Mouse (Mus musculus) Patski (cell line): Measurements from ENCODE around the gene Rad9a. TPM values are rescaled to one million over a fixed set of nuclear protein-coding genes. Genes with fewer than 3 reads are reported as not detected.

Source experiments
- ATAC-seq: fragments of 100-300 bp; one replicate; pipeline ENCODE4 v1.8.0; 2021
- CTCF ChIA-PET: fragments of 350-600 bp; sonication (Branson Sonifier 250); formaldehyde crosslinking; loops from one replicate; lab custom pipeline; 2022; ENCODE audit warnings: inconsistent platforms; lab: Charles Lee
- POLR2A ChIA-PET: fragments of 350-600 bp; sonication (Branson Sonifier 250); formaldehyde crosslinking; loops from one replicate; lab custom pipeline; 2022; ENCODE audit warnings: antibody characterized with exemption, inconsistent platforms; lab: Charles Lee
- DNase-seq: peaks from one replicate; pipeline ENCODE4 v3.0.0-alpha.2; 2011; ENCODE audit warnings: low read depth, low spot score
- H3K27me3 ChIP-seq: fragments of 371-371 bp; one replicate; pipeline ENCODE4 v1.5.1; 2021
- CTCF ChIP-seq: fragments of 100-300 bp; IDR thresholded peaks from one replicate; pipeline ENCODE4 v1.5.1; 2021
- in situ Hi-C: fragments of 300-500 bp; cut with MboI; formaldehyde crosslinking; loops from 3 replicates; pipeline ENCODE4 v1.11.1; 2018; ENCODE audit warnings: low pct_unique_long_range_greater_than_20kb, mixed read lengths
- polyA plus RNA-seq: library from polyadenylated mRNA; unstranded; gene quantifications from one replicate; pipeline ENCODE4 v1.2.3, GENCODE M21; 2021

The Rad9a gene
- polyA plus RNA-seq, 1 experiment from 2014 or later, result 33.9 TPM

DNA sequence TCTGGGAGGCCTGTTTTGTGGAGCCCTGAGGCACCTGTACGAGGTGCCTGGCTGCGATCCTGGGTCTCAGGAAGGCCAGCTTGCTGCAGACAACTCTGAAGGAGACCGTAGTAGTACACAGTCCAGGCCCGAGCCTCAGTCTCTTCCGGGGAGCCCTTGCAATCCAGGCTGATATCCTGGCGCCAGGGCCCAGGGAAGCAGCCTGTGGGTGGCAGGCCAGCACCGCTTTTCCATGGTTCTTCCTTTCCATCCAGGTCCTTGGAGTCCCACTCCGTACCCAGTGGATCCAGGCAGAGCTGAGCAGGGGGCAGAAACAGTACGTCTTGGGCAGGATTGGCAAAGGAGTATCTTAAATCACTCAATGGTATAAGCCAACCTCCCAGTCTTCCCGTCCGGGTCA, 28.5 kb downstream of the Rad9a start:
- POLR2A ChIA-PET, result interaction anchor here (0.7 kb wide), 1 partner anchor 135 kb away, joined by 4 read pairs; no protein-coding TSS in a partner anchor
- in situ Hi-C loops, result no loop called here
- DNase-seq (no peak), ATAC-seq (no peak)
- CTCF ChIA-PET, result interaction anchor here (2.0 to 2.2 kb wide), 2 partner anchors 9 to 19 kb away, joined by 6 to 8 read pairs; partner anchors contain the start of genes Ppp1ca and Tbc1d10c
- TF ChIP-seq CTCF, result no peak
- no peaks in the 10 kb centered on the region for H3K27me3 ChIP-seq

- TF ChIP-seq CTCF, result no peak
- no peaks in the 10 kb centered on the region for H3K27me3 ChIP-seq
- in situ Hi-C loops, result no loop called here
- CTCF ChIA-PET, result interaction anchor here (1.2 to 2.2 kb wide), 4 partner anchors 10 to 57 kb away, joined by 4 to 8 read pairs (median 6); partner anchors contain the start of genes Ppp1ca, Rad9a and Tbc1d10c
- DNase-seq, result peak; percentile 58
- peak; percentile 16 for ATAC-seq
- POLR2A ChIA-PET, result interaction anchor here (0.8 to 3.3 kb wide), 8 partner anchors 11 to 46 kb away, joined by 3 to 22 read pairs (median 4); partner anchors contain the start of genes AC109138.7, Clcf1, Ppp1ca and Rad9a
Observed at GRCm38 (mm10) chr19:4171393-4172290, 29.8 kb downstream of the Rad9a start.

- CTCF ChIA-PET, result interaction anchor here (1.0 to 2.2 kb wide), 7 partner anchors 11 to 60 kb away, joined by 3 to 9 read pairs (median 6); partner anchors contain the start of gene Rad9a
- POLR2A ChIA-PET, result interaction anchor here (0.8 to 3.3 kb wide), 16 partner anchors 11 to 59 kb away, joined by 3 to 22 read pairs (median 4); partner anchors contain the start of genes AC109138.7, Clcf1, Ppp1ca and Rad9a
- in situ Hi-C loops, result no loop called here
Observed at GRCm38 (mm10) chr19:4170723-4171392, 30.6 kb downstream of the Rad9a start.

GRCm38 (mm10) chr19:4169810-4170209, 31.7 kb downstream of the Rad9a start:
- H3K27me3 ChIP-seq, result no peaks in the 10 kb centered on the region
- ATAC-seq, result no peak
- ChIA-PET CTCF (interaction anchor here (1.0 to 2.2 kb wide), 13 partner anchors 8 to 61 kb away, joined by 3 to 9 read pairs (median 5); partner anchors contain the start of genes Coro1b and Rad9a), POLR2A (interaction anchor here (1.0 to 3.3 kb wide), 13 partner anchors 10 to 60 kb away, joined by 3 to 22 read pairs (median 5); partner anchors contain the start of genes AC109138.7, Clcf1, Ppp1ca and Rad9a)
- in situ Hi-C loops, result no loop called here
- DNase-seq, result no peak
- TF ChIP-seq CTCF, result no peak

More at GRCm38 (mm10) chr19:4170723-4171392, 30.6 kb downstream of the Rad9a start:
- ATAC-seq (no peak), DNase-seq (no peak)
- no peak for TF ChIP-seq CTCF
- no peaks in the 10 kb centered on the region for H3K27me3 ChIP-seq

- TF ChIP-seq CTCF, result no peak
- ATAC-seq, result peak; percentile 83
- in situ Hi-C loops, result no loop called here
- CTCF ChIA-PET, result interaction anchor here (1.0 to 2.2 kb wide), 11 partner anchors 9 to 50 kb away, joined by 3 to 9 read pairs (median 5); partner anchors contain the start of genes Coro1b and Rad9a
- peak; percentile 91 for DNase-seq
- no peaks in the 10 kb centered on the region for H3K27me3 ChIP-seq
- POLR2A ChIA-PET, result interaction anchor here (0.6 to 3.3 kb wide), 11 partner anchors 10 to 279 kb away, joined by 3 to 22 read pairs (median 5); partner anchors contain the start of genes AC109138.7, Clcf1, Ppp1ca and Rad9a
Observed at GRCm38 (mm10) chr19:4169378-4169784, 32.1 kb downstream of the Rad9a start.

GRCm38 (mm10) chr19:4166678-4167476, 34.6 kb downstream of the Rad9a start:
- no peak for TF ChIP-seq CTCF

DNA sequence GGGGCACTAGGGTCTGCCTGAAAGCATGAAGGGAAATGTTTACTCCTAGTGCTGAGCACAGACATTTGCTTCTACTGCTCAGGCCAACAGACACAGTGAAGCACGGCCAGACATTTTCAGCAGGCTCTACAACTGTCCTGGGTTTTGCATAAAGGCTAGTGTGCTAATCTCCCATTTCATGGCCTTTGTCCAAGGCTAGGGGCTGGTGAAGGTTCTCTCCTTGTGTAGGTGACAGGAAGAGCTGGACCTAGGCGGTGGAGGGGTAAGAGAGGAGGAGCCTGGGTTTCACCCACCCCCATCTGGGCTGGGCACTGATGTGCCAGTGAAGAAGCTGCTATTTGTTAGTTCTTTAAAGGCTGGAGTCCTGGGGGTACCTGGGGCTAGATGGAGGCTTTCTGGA, 36.7 kb downstream of the Rad9a start:
- H3K27me3 ChIP-seq, result no peaks in the 10 kb centered on the region
- POLR2A ChIA-PET, result interaction anchor here (0.8 kb wide), 1 partner anchor 52 kb away, joined by 3 read pairs; no protein-coding TSS in a partner anchor
- no peak for DNase-seq
- in situ Hi-C loops, result no loop called here
- CTCF ChIA-PET, result interaction anchor here (1.4 to 1.7 kb wide), 2 partner anchors 14 to 28 kb away, joined by 3 to 5 read pairs; partner anchors contain the start of gene Ppp1ca
- ATAC-seq, result no peak
- TF ChIP-seq CTCF, result no peak

More at GRCm38 (mm10) chr19:4166678-4167476, 34.6 kb downstream of the Rad9a start:
- ChIA-PET CTCF (interaction anchor here (1.2 to 1.6 kb wide), 2 partner anchors 20 to 34 kb away, joined by 3 read pairs; partner anchors contain the start of gene Rad9a), POLR2A (interaction anchor here (1.2 kb wide), 1 partner anchor 41 kb away, joined by 3 read pairs; no protein-coding TSS in a partner anchor)
- in situ Hi-C loops, result no loop called here
- no peaks in the 10 kb centered on the region for H3K27me3 ChIP-seq
- ATAC-seq (no peak), DNase-seq (no peak)

DNA sequence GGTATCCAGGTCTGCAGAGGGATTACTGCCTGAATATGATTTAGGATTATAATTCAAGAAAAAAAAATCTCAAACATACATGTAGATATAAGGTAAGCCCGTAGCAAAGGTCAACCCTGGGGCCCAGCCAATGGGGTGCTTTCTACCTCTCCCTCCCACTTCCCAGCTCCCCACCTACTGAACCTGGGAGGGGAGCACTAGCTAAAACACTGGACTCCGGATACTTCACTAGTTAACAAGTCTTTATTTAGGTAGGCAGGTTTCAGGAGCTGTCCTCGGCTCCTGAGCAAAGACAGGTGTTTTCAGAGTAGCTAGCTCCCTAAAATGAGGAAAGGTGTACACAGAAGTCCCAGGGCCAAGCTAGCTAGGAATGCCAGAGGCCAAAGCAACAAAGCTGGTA, 37.4 kb downstream of the Rad9a start:
- CTCF ChIA-PET, result interaction anchor here (1.4 to 1.7 kb wide), 2 partner anchors 14 to 29 kb away, joined by 3 to 5 read pairs; partner anchors contain the start of gene Ppp1ca
- H3K27me3 ChIP-seq, result no peaks in the 10 kb centered on the region
- DNase-seq, result no peak
- TF ChIP-seq CTCF, result no peak
- in situ Hi-C loops, result no loop called here
- POLR2A ChIA-PET, result interaction anchor here (0.8 to 1.4 kb wide), 3 partner anchors 14 to 65 kb away, joined by 3 to 4 read pairs (median 3); no protein-coding TSS in a partner anchor
- ATAC-seq, result no peak
